Mouse (Mus musculus) myocyte (in vitro differentiated cells): ENCODE results near the gene Tmc2. TPM values are rescaled to one million over a fixed set of nuclear protein-coding genes. Genes with fewer than 3 reads are reported as not detected.
A peak's percentile ranks its signal among the peaks of the same experiment; 100 is the strongest.

Source experiments
- H3K27me3 ChIP-seq: one replicate; pipeline ENCODE4 v1.6.1; 2011; ENCODE audit not compliant: control insufficient read depth, insufficient read depth, insufficient read length
- H3K36me3 ChIP-seq: one replicate; pipeline ENCODE4 v1.6.1; 2011; ENCODE audit not compliant: control insufficient read depth, insufficient read depth
- H3K4me2 ChIP-seq: one replicate; pipeline ENCODE4 v1.6.1; 2011; ENCODE audit warnings: low read depth, control low read depth
- H3K4me3 ChIP-seq: one replicate; pipeline ENCODE4 v1.5.1; 2011; ENCODE audit warnings: mild to moderate bottlenecking, control low read depth, moderate library complexity
- H3K79me2 ChIP-seq: one replicate; pipeline ENCODE4 v1.6.1; 2011; ENCODE audit not compliant: control insufficient read depth, insufficient read depth
- H3ac ChIP-seq: one replicate; pipeline ENCODE4 v1.6.1; 2011; ENCODE audit not compliant: control insufficient read depth, insufficient read length
- CEBPB ChIP-seq: IDR thresholded peaks from 2 replicates; pipeline ENCODE4 v1.6.1; 2011; ENCODE audit warnings: mild to moderate bottlenecking, moderate library complexity; ENCODE audit not compliant: poor library complexity, insufficient read depth, severe bottlenecking
- E2F4 ChIP-seq: IDR thresholded peaks from one replicate; pipeline ENCODE4 v1.6.1; 2011; ENCODE audit warnings: mild to moderate bottlenecking, control low read depth, moderate library complexity; ENCODE audit not compliant: insufficient read depth
- MAX ChIP-seq: IDR thresholded peaks from one replicate; pipeline ENCODE4 v1.6.1; 2011; ENCODE audit warnings: low read depth, mild to moderate bottlenecking, control low read depth
- MYOD1 ChIP-seq, 3 experiments: IDR thresholded peaks; one replicate each; pipeline ENCODE4 v1.6.1; 2011; ENCODE audit warnings: control low read depth in 2 of 3, low read depth in 2 of 3, mild to moderate bottlenecking in 2 of 3, moderate library complexity in 1 of 3; ENCODE audit not compliant: insufficient read length in 2 of 3, control insufficient read depth in 1 of 3
- MYOG ChIP-seq, 3 experiments: IDR thresholded peaks; one replicate each; pipeline ENCODE4 v1.6.1; 2011; ENCODE audit warnings: control low read depth in 2 of 3, low read depth in 2 of 3, mild to moderate bottlenecking in 2 of 3; ENCODE audit not compliant: insufficient read length in 2 of 3, control insufficient read depth in 1 of 3, insufficient read depth in 1 of 3
- POLR2A ChIP-seq: IDR thresholded peaks from one replicate; pipeline ENCODE4 v1.6.1; 2011; ENCODE audit warnings: low read depth, mild to moderate bottlenecking, control low read depth, moderate library complexity; ENCODE audit not compliant: insufficient read length
- POLR2AphosphoS2 ChIP-seq: IDR thresholded peaks from one replicate; pipeline ENCODE4 v1.6.1; 2011; ENCODE audit warnings: low read depth, control low read depth; ENCODE audit not compliant: insufficient read length
- REST ChIP-seq: IDR thresholded peaks from one replicate; pipeline ENCODE4 v1.6.1; 2011; ENCODE audit warnings: mild to moderate bottlenecking, control low read depth, moderate library complexity; ENCODE audit not compliant: insufficient read depth, insufficient read length
- SRF ChIP-seq: IDR thresholded peaks from one replicate; pipeline ENCODE4 v1.6.1; 2011; ENCODE audit warnings: low read depth; ENCODE audit not compliant: control insufficient read depth, insufficient read length
- TCF12 ChIP-seq: IDR thresholded peaks from one replicate; pipeline ENCODE4 v1.6.1; 2011; ENCODE audit warnings: mild to moderate bottlenecking, control low read depth; ENCODE audit not compliant: poor library complexity, insufficient read depth, severe bottlenecking
- TCF3 ChIP-seq: IDR thresholded peaks from one replicate; pipeline ENCODE4 v1.6.1; 2011; ENCODE audit warnings: low read depth, control low read depth; ENCODE audit not compliant: insufficient read length
- USF1 ChIP-seq: IDR thresholded peaks from one replicate; pipeline ENCODE4 v1.6.1; 2011; ENCODE audit warnings: low read depth, mild to moderate bottlenecking, control low read depth, moderate library complexity
- polyA plus RNA-seq: library from polyadenylated mRNA; unstranded; fragments of >200 nt; fragmentation: generic; extraction: Trizol; gene quantifications from one replicate; pipeline ENCODE4 v1.2.1, GENCODE M21; 2012; ENCODE audit warnings: missing spikeins

Gene Tmc2
- polyA plus RNA-seq, 1 experiment: not detected

GRCm38 (mm10) chr2:130158088-130158437 is 36.9 kb upstream of the Tmc2 start:
- H3K36me3 ChIP-seq: no peaks in the 10 kb centered on the region
- no peak overlapping the region for H3K4me2 ChIP-seq
- H3K4me3 ChIP-seq: no peak overlapping the region
- no peaks in the 10 kb centered on the region for H3K27me3 ChIP-seq
- TF ChIP-seq REST: no peak
- TF ChIP-seq SRF: no peak
- TF ChIP-seq USF1: no peak
- no peak for TF ChIP-seq CEBPB
- no peak overlapping the region for H3ac ChIP-seq
- H3K79me2 ChIP-seq: no peaks in the 10 kb centered on the region

- no peak for TF ChIP-seq E2F4
- no peak for TF ChIP-seq POLR2AphosphoS2
- no peak for TF ChIP-seq MAX
- TF ChIP-seq POLR2A: no peak
- no peak for TF ChIP-seq TCF12
- no peak for TF ChIP-seq MYOG (IDR thresholded peaks at IDR 0.05; ENCODE audit: control insufficient read depth in 1 of 3, insufficient read depth in 1 of 3, insufficient read length in 2 of 3, low read depth in 2 of 3)
- TF ChIP-seq USF1: no peak
- TF ChIP-seq TCF3: no peak
- no peak for TF ChIP-seq REST
- TF ChIP-seq CEBPB: no peak
- no peak for TF ChIP-seq MYOD1 (IDR thresholded peaks at IDR 0.05; ENCODE audit: control insufficient read depth in 1 of 3, insufficient read length in 2 of 3, low read depth in 2 of 3)
- no peak for TF ChIP-seq SRF
- Histone ChIP-seq H3K4me3 (no peak overlapping the region), H3K4me2 (no peak overlapping the region), H3K36me3 (no peaks in the 10 kb centered on the region), H3K27me3 (no peaks in the 10 kb centered on the region), H3K79me2 (no peaks in the 10 kb centered on the region), H3ac (no peak overlapping the region)
Measured at GRCm38 (mm10) chr2:130162701-130163100, 32.3 kb upstream of the Tmc2 start.

- TF ChIP-seq MYOD1 (IDR thresholded peaks at IDR 0.05; ENCODE audit: control insufficient read depth in 1 of 3, insufficient read length in 2 of 3, low read depth in 2 of 3) (no peak), POLR2AphosphoS2 (peak; percentile 24)
- Histone ChIP-seq H3K4me3 (no peak overlapping the region), H3K27me3 (no peaks in the 10 kb centered on the region), H3ac (no peak overlapping the region), H3K79me2 (no peaks in the 10 kb centered on the region), H3K4me2 (no peak overlapping the region), H3K36me3 (peaks cover 27% of the 10 kb centered on the region)
Measured at GRCm38 (mm10) chr2:130166311-130167214, 28.4 kb upstream of the Tmc2 start.

GRCm38 (mm10) chr2:130167861-130168260 is 27.1 kb upstream of the Tmc2 start:
- H3ac ChIP-seq: no peak overlapping the region
- H3K79me2 ChIP-seq: no peaks in the 10 kb centered on the region
- H3K4me3 ChIP-seq: no peak overlapping the region
- TF ChIP-seq POLR2A (no peak), SRF (no peak), MAX (no peak), REST (no peak), CEBPB (no peak), E2F4 (no peak), TCF3 (no peak), USF1 (no peak), MYOD1 (IDR thresholded peaks at IDR 0.05; ENCODE audit: control insufficient read depth in 1 of 3, insufficient read length in 2 of 3, low read depth in 2 of 3) (no peak), POLR2AphosphoS2 (no peak), TCF12 (no peak)
- H3K27me3 ChIP-seq: no peaks in the 10 kb centered on the region
- peaks cover 38% of the 10 kb centered on the region for H3K36me3 ChIP-seq
- no peak overlapping the region for H3K4me2 ChIP-seq

GRCm38 (mm10) chr2:130171674-130172073 is 23.3 kb upstream of the Tmc2 start:
- TF ChIP-seq TCF12 (no peak), SRF (no peak), POLR2AphosphoS2 (no peak)
- Histone ChIP-seq H3K36me3 (peaks cover 66% of the 10 kb centered on the region), H3K4me2 (no peak overlapping the region), H3K27me3 (no peaks in the 10 kb centered on the region), H3K4me3 (no peak overlapping the region), H3ac (no peak overlapping the region), H3K79me2 (peaks cover 19% of the 10 kb centered on the region)
